Mouse (Mus musculus) lung, embryonic 16.5 days (tissue): ENCODE results near the gene Plekha1. TPM values are rescaled to one million over a fixed set of nuclear protein-coding genes. Genes with fewer than 3 reads are reported as not detected.

ENCODE experiments used
- ATAC-seq: fragments of 200-750 bp; cut with Nextera tagmentation; 2 replicates; pipeline ENCODE4 v1.8.0; 2017; ENCODE audit warnings: low read depth, mild to moderate bottlenecking, moderate library complexity
- H3K27ac ChIP-seq: fragments of 300-500 bp; sonication (generic); 2 replicates; pipeline ENCODE4 v1.5.1; 2014; ENCODE audit warnings: mild to moderate bottlenecking, control low read depth, low read length
- H3K27me3 ChIP-seq: fragments of 300-500 bp; sonication (generic); 2 replicates; pipeline ENCODE4 v1.6.1; 2014; ENCODE audit warnings: low read depth, low read length, mixed read lengths; ENCODE audit not compliant: control insufficient read depth, insufficient read depth
- H3K36me3 ChIP-seq: fragments of 300-500 bp; sonication (generic); 2 replicates; pipeline ENCODE4 v1.6.1; 2014; ENCODE audit warnings: low read length; ENCODE audit not compliant: control insufficient read depth, insufficient read depth
- H3K4me1 ChIP-seq: fragments of 300-500 bp; sonication (generic); replicated peaks from 2 replicates; pipeline ENCODE4 v1.6.1; 2014; ENCODE audit warnings: low read length, mixed read lengths; ENCODE audit not compliant: control insufficient read depth, insufficient read depth
- H3K4me2 ChIP-seq: fragments of 300-500 bp; sonication (generic); 2 replicates; pipeline ENCODE4 v1.6.1; 2014; ENCODE audit warnings: low read depth, low read length, control low read depth
- H3K4me3 ChIP-seq: fragments of 300-500 bp; sonication (generic); 2 replicates; pipeline ENCODE4 v1.5.1; 2014; ENCODE audit warnings: mild to moderate bottlenecking, low read length, control low read depth
- H3K9ac ChIP-seq: fragments of 300-500 bp; sonication (generic); 2 replicates; pipeline ENCODE4 v1.6.1; 2014; ENCODE audit warnings: low read length, control low read depth
- H3K9me3 ChIP-seq: fragments of 300-500 bp; sonication (generic); 2 replicates; pipeline ENCODE4 v1.6.1; 2016; ENCODE audit warnings: low read length; ENCODE audit not compliant: control insufficient read depth
- WGBS: fragments of 180-500 bp; shearing (Covaris S2); extraction: QIAGEN DNeasy Blood & Tissue Kit; methylation state at CpG from one replicate; pipeline ENCODE4 v1.1.7; 2014; 5-methylcytosine and 5-hydroxymethylcytosine counted together
- polyA plus RNA-seq: library from polyadenylated mRNA; unstranded; fragments of >200 nt; fragmentation: Nextera tagmentation; extraction: Ambion mirVana; gene quantifications from 2 replicates; pipeline ENCODE4 v1.2.1, GENCODE M21; 2015

The Plekha1 gene
- polyA plus RNA-seq, 1 experiment from 2014 or later = 71.8 TPM

GRCm38 (mm10) chr7:130854684-130855292 is 10.8 kb upstream of the Plekha1 start:
- no peaks in the 10 kb centered on the region for H3K36me3 ChIP-seq
- H3K4me1 ChIP-seq = peaks cover 13% of the 10 kb centered on the region
- H3K27me3 ChIP-seq = no peaks in the 10 kb centered on the region
- no peak overlapping the region for H3K9ac ChIP-seq
- peak overlapping the region; percentile 50; the same call in 1 of the 2 replicates for H3K27ac ChIP-seq
- WGBS = 43% methylated on average over 4 of the region's 4 CpGs
- no peak overlapping the region for H3K4me3 ChIP-seq
- H3K9me3 ChIP-seq = no peaks in the 10 kb centered on the region
- ATAC-seq = peak; percentile 78
- H3K4me2 ChIP-seq = no peak overlapping the region

- Histone ChIP-seq H3K9ac (no peak overlapping the region), H3K27ac (no peak overlapping the region), H3K9me3 (no peaks in the 10 kb centered on the region), H3K36me3 (no peaks in the 10 kb centered on the region), H3K4me2 (no peak overlapping the region), H3K4me3 (no peak overlapping the region), H3K4me1 (peaks cover 15% of the 10 kb centered on the region), H3K27me3 (no peaks in the 10 kb centered on the region)
- 32% methylated on average over 3 of the region's 3 CpGs for WGBS
- ATAC-seq = no peak
These were observed 9.9 kb upstream of the Plekha1 start for GRCm38 (mm10) chr7:130855681-130856080.

- peaks cover 26% of the 10 kb centered on the region for H3K4me1 ChIP-seq
- H3K36me3 ChIP-seq = no peaks in the 10 kb centered on the region
- H3K4me3 ChIP-seq = no peak overlapping the region
- WGBS = 59% methylated on average over 6 of the region's 6 CpGs
- H3K9ac ChIP-seq = no peak overlapping the region
- no peak for ATAC-seq
- H3K9me3 ChIP-seq = no peaks in the 10 kb centered on the region
- no peak overlapping the region for H3K27ac ChIP-seq
- no peaks in the 10 kb centered on the region for H3K27me3 ChIP-seq
- H3K4me2 ChIP-seq = no peak overlapping the region
These were observed 7.6 kb upstream of the Plekha1 start for GRCm38 (mm10) chr7:130857973-130858372.

DNA sequence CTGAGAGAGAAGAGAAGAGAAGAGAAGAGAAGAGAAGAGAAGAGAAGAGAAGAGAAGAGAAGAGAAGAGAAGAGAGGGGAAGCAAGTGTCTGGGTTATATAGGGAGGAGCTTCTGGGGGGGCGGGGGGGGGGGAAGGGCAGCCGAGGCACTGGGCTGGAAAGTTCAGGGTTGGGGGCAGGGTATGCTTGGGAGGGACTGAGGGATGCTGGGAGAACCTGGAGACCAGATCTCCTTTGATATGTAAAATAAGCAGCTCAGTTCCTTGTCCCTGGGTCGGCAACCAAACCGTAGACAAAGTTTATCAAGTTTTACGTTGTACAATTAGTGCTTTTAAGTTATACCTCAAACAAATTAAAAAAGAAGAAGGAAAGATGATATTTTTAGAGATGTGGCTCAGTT is 5.6 kb upstream of the Plekha1 start:
- H3K4me1 ChIP-seq = peaks cover 28% of the 10 kb centered on the region
- no peak for ATAC-seq
- WGBS = 41% methylated on average over 5 of the region's 5 CpGs

DNA sequence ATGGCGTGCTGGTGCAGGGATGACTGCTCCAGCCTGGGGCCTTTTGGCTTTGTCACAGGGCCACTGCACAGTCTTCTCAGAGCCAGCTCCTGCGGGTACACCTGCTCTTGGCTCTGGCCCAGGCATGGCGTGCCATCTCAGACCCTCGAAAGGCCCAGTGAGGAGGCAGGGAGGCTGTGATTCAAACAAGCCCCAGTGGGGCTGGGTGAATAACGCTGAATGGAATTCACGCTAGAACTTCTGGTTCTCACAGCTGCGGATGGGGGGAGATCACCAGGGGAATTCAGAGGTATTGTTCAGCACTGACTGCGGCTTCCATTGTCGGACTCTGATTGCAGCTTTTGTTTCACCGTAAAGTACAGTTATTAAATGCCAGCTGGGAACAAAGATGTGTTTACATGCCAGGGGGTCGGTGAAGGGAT is 4.8 kb upstream of the Plekha1 start:
- Histone ChIP-seq H3K4me3 (no peak overlapping the region), H3K9ac (no peak overlapping the region), H3K4me1 (peaks cover 25% of the 10 kb centered on the region), H3K36me3 (no peaks in the 10 kb centered on the region), H3K27me3 (no peaks in the 10 kb centered on the region), H3K27ac (peak overlapping the region; percentile 5; the same call in 1 of the 2 replicates), H3K4me2 (no peak overlapping the region), H3K9me3 (no peaks in the 10 kb centered on the region)
- no peak for ATAC-seq
- 32% methylated on average over 11 of the region's 11 CpGs for WGBS

More for the DNA sequence above, 5.6 kb upstream of the Plekha1 start:
- Histone ChIP-seq H3K4me3 (no peak overlapping the region), H3K9ac (no peak overlapping the region), H3K9me3 (no peaks in the 10 kb centered on the region), H3K27me3 (no peaks in the 10 kb centered on the region), H3K4me2 (no peak overlapping the region), H3K27ac (no peak overlapping the region), H3K36me3 (no peaks in the 10 kb centered on the region)

- H3K4me3 ChIP-seq = no peak overlapping the region
- H3K9ac ChIP-seq = no peak overlapping the region
- ATAC-seq = no peak
- 36% methylated on average over 1 of the region's 1 CpGs for WGBS
- no peaks in the 10 kb centered on the region for H3K36me3 ChIP-seq
- no peaks in the 10 kb centered on the region for H3K9me3 ChIP-seq
- no peak overlapping the region for H3K4me2 ChIP-seq
- H3K4me1 ChIP-seq = peaks cover 29% of the 10 kb centered on the region
- H3K27me3 ChIP-seq = no peaks in the 10 kb centered on the region
- H3K27ac ChIP-seq = no peak overlapping the region
These were observed 3.1 kb upstream of the Plekha1 start for GRCm38 (mm10) chr7:130862501-130862900.

DNA sequence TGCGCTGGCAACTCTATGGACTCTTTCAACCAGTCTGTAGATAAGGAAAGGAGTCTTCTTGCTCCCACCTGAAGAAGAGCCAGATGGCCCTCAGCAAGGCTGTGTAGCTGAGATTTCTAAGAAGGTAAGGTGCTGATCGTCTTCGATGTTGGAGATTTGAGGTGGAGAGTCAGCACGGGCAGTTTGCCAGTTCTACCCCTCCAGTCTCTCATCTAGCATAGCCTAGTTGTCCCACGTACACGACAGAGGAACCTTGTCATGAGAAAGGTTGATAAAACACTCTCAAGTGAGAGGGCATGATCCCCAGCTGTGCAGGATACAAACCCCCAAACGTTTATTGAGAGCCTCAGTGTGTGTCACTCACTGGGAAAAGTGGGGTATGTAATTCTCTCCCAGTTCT is 845 bp upstream of the Plekha1 start:
- Histone ChIP-seq H3K9ac (no peak overlapping the region), H3K9me3 (no peaks in the 10 kb centered on the region), H3K4me1 (peaks cover 25% of the 10 kb centered on the region), H3K27ac (no peak overlapping the region), H3K4me2 (no peak overlapping the region), H3K36me3 (no peaks in the 10 kb centered on the region), H3K27me3 (no peaks in the 10 kb centered on the region), H3K4me3 (no peak overlapping the region)
- WGBS = 56% methylated on average over 7 of the region's 7 CpGs
- no peak for ATAC-seq

- 3% methylated on average over 13 of the region's 13 CpGs for WGBS
- H3K9ac ChIP-seq = peak overlapping the region; percentile 90
- peak overlapping the region; percentile 80 for H3K27ac ChIP-seq
- H3K4me1 ChIP-seq = peaks cover 17% of the 10 kb centered on the region
- no peak for ATAC-seq
- peak overlapping the region; percentile 76 for H3K4me2 ChIP-seq
- H3K9me3 ChIP-seq = no peaks in the 10 kb centered on the region
- H3K4me3 ChIP-seq = peak overlapping the region; percentile 89
- no peaks in the 10 kb centered on the region for H3K27me3 ChIP-seq
- no peaks in the 10 kb centered on the region for H3K36me3 ChIP-seq
These were observed 1.1 kb downstream of the Plekha1 start for GRCm38 (mm10) chr7:130866640-130867039.

GRCm38 (mm10) chr7:130867256-130867655 is 1.7 kb downstream of the Plekha1 start:
- no peak overlapping the region for H3K27ac ChIP-seq
- H3K36me3 ChIP-seq = no peaks in the 10 kb centered on the region
- no peak for ATAC-seq
- peaks cover 17% of the 10 kb centered on the region for H3K4me1 ChIP-seq
- H3K9ac ChIP-seq = no peak overlapping the region
- no peaks in the 10 kb centered on the region for H3K9me3 ChIP-seq
- H3K4me2 ChIP-seq = peak overlapping the region; percentile 19; the same call in 1 of the 2 replicates
- H3K4me3 ChIP-seq = peak overlapping the region; percentile 12
- no peaks in the 10 kb centered on the region for H3K27me3 ChIP-seq
- 47% methylated on average over 3 of the region's 3 CpGs for WGBS
